Mouse (Mus musculus) embryonic facial prominence, embryonic 11.5 days (tissue): ENCODE results near the gene Ephb3. TPM values are rescaled to one million over a fixed set of nuclear protein-coding genes. Genes with fewer than 3 reads are reported as not detected.

Experiments
- ATAC-seq: fragments of 200-750 bp; cut with Nextera tagmentation; replicated peaks from 2 replicates; pipeline ENCODE4 v1.8.0; 2017; ENCODE audit warnings: low read depth; ENCODE audit not compliant: insufficient number of reproducible peaks, low FRiP score, low TSS enrichment
- DNase-seq: peaks from one replicate; pipeline ENCODE4 v3.0.0-alpha.2; 2015; ENCODE audit warnings: low spot score
- H3K27ac ChIP-seq: fragments of 300-500 bp; sonication (generic); replicated peaks from 2 replicates; pipeline ENCODE4 v1.5.1; 2014; ENCODE audit warnings: mild to moderate bottlenecking, low read depth, low read length, control low read depth
- H3K27me3 ChIP-seq: fragments of 300-500 bp; sonication (generic); 2 replicates; pipeline ENCODE4 v1.6.1; 2014; ENCODE audit warnings: mild to moderate bottlenecking, low read length, moderate library complexity, mixed read lengths; ENCODE audit not compliant: control insufficient read depth, insufficient read depth
- H3K36me3 ChIP-seq: fragments of 300-500 bp; sonication (generic); replicated peaks from 2 replicates; pipeline ENCODE4 v1.6.1; 2014; ENCODE audit warnings: low read depth, mild to moderate bottlenecking, low read length, moderate library complexity, mixed read lengths; ENCODE audit not compliant: control insufficient read depth, insufficient read depth
- H3K4me1 ChIP-seq: fragments of 300-500 bp; sonication (generic); 2 replicates; pipeline ENCODE4 v1.6.1; 2014; ENCODE audit warnings: low read length, mixed read lengths; ENCODE audit not compliant: control insufficient read depth, insufficient read depth
- H3K4me2 ChIP-seq: fragments of 300-500 bp; sonication (generic); 2 replicates; pipeline ENCODE4 v1.6.1; 2014; ENCODE audit warnings: low read depth, mild to moderate bottlenecking, control low read depth, low read length, moderate library complexity
- H3K4me3 ChIP-seq: fragments of 300-500 bp; sonication (generic); 2 replicates; pipeline ENCODE4 v1.5.1; 2014; ENCODE audit warnings: low read depth, low read length, control low read depth
- H3K9ac ChIP-seq: fragments of 300-500 bp; sonication (generic); replicated peaks from 2 replicates; pipeline ENCODE4 v1.6.1; 2014; ENCODE audit warnings: mild to moderate bottlenecking, control low read depth, low read length
- H3K9me3 ChIP-seq: fragments of 300-500 bp; sonication (generic); replicated peaks from 2 replicates; pipeline ENCODE4 v1.6.1; 2016; ENCODE audit warnings: mild to moderate bottlenecking, low read length, inconsistent platforms, mixed read lengths; ENCODE audit not compliant: control insufficient read depth
- WGBS: fragments of 180-500 bp; shearing (Covaris S2); extraction: QIAGEN DNeasy Blood & Tissue Kit; methylation state at CpG from one replicate; pipeline ENCODE4 v1.1.7; 2014; 5-methylcytosine and 5-hydroxymethylcytosine counted together
- polyA plus RNA-seq: library from polyadenylated mRNA; unstranded; fragments of >200 nt; fragmentation: Nextera tagmentation; extraction: Ambion mirVana; gene quantifications from 2 replicates; pipeline ENCODE4 v1.2.1, GENCODE M21; 2014

The Ephb3 gene
- polyA plus RNA-seq, 1 experiment from 2014 or later: 22.2 TPM

DNA sequence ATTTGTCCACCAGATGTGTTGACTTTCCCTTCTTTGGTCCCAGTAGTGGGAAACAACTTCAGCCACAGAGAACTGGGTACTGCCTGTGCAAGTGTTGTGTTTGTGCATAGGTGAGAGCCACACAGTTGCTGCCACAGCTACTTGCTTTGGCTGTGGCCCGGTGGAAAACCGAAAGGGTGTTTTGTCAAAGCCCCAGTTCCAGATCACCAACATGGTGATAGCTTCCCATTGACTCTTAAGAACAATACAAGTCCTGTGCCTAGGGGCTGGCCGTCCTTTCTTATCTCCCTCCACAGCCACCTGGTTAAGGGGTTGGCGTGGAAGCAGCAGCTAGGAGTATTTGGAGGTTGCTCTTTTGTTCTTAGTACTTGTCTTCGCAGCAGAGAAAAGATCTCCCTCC is 5.6 kb downstream of the Ephb3 start:
- peaks cover 7% of the 10 kb centered on the region; the same call in 1 of the 2 replicates for H3K36me3 ChIP-seq
- H3K27me3 ChIP-seq: no peaks in the 10 kb centered on the region
- H3K4me3 ChIP-seq: peak overlapping the region; percentile 19
- peaks cover 24% of the 10 kb centered on the region for H3K4me1 ChIP-seq
- H3K4me2 ChIP-seq: peak overlapping the region; percentile 40
- H3K9ac ChIP-seq: peak overlapping the region; percentile 59
- ATAC-seq (no peak), DNase-seq (no peak)
- WGBS: 4% methylated on average over 5 of the region's 5 CpGs
- no peaks in the 10 kb centered on the region for H3K9me3 ChIP-seq
- peak overlapping the region; percentile 88 for H3K27ac ChIP-seq

GRCm38 (mm10) chr16:21210667-21211338 is 6.2 kb downstream of the Ephb3 start:
- DNase-seq (peak; percentile 99), ATAC-seq (peak; percentile 94)
- H3K4me3 ChIP-seq: peak overlapping the region; percentile 26
- WGBS: under 1% methylated on average over 21 of the region's 25 CpGs
- H3K4me2 ChIP-seq: peak overlapping the region; percentile 74
- H3K4me1 ChIP-seq: peaks cover 24% of the 10 kb centered on the region
- peaks cover 7% of the 10 kb centered on the region; the same call in 1 of the 2 replicates for H3K36me3 ChIP-seq
- H3K27me3 ChIP-seq: no peaks in the 10 kb centered on the region
- peak overlapping the region; percentile 88 for H3K27ac ChIP-seq
- H3K9ac ChIP-seq: peak overlapping the region; percentile 59
- H3K9me3 ChIP-seq: no peaks in the 10 kb centered on the region

- H3K27me3 ChIP-seq: no peaks in the 10 kb centered on the region
- H3K27ac ChIP-seq: peak overlapping the region; percentile 71
- H3K4me1 ChIP-seq: peaks cover 31% of the 10 kb centered on the region
- H3K4me3 ChIP-seq: peak overlapping the region; percentile 26
- H3K9ac ChIP-seq: peak overlapping the region; percentile 53
- H3K36me3 ChIP-seq: peaks cover 7% of the 10 kb centered on the region; the same call in 1 of the 2 replicates
- 29% methylated on average over 4 of the region's 4 CpGs for WGBS
- H3K9me3 ChIP-seq: no peaks in the 10 kb centered on the region
- ATAC-seq (no peak), DNase-seq (no peak)
- peak overlapping the region; percentile 74 for H3K4me2 ChIP-seq
Observed at GRCm38 (mm10) chr16:21211501-21211900, 6.9 kb downstream of the Ephb3 start.

DNA sequence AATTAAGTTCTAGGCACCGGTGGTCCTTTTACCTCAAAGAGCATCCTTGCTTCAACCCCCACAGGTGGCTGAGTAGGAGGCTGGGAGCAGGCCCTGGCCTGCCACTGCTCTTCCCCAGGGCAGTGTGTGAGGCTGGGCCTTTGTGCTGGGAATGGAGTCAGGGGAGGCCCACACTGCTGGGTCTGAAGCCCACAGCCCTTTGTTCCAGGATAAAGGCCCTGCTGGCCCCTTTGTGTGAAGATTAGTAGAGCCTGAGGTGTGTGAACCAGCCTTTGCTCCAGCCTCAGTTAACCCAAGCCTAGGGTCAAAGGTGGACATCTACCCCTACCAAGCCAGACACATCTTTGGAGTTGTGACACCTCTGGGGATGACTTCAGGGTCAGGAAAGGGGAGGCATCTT is 7.8 kb downstream of the Ephb3 start:
- H3K4me2 ChIP-seq: no peak overlapping the region
- DNase-seq (no peak), ATAC-seq (no peak)
- H3K4me3 ChIP-seq: no peak overlapping the region
- H3K27me3 ChIP-seq: no peaks in the 10 kb centered on the region
- no peaks in the 10 kb centered on the region for H3K9me3 ChIP-seq
- peaks cover 33% of the 10 kb centered on the region for H3K4me1 ChIP-seq
- H3K36me3 ChIP-seq: peaks cover 7% of the 10 kb centered on the region; the same call in 1 of the 2 replicates
- WGBS: 12% methylated on average over 1 of the region's 1 CpGs
- peak overlapping the region; percentile 37 for H3K9ac ChIP-seq
- peak overlapping the region; percentile 29; the same call in 1 of the 2 replicates for H3K27ac ChIP-seq

GRCm38 (mm10) chr16:21213939-21214338 is 9.4 kb downstream of the Ephb3 start:
- Histone ChIP-seq H3K9ac (no peak overlapping the region), H3K4me1 (peaks cover 24% of the 10 kb centered on the region), H3K27ac (no peak overlapping the region), H3K27me3 (no peaks in the 10 kb centered on the region), H3K4me2 (no peak overlapping the region), H3K9me3 (no peaks in the 10 kb centered on the region), H3K4me3 (no peak overlapping the region), H3K36me3 (peaks cover 11% of the 10 kb centered on the region)
- ATAC-seq (no peak), DNase-seq (no peak)
- WGBS: 97% methylated on average over 7 of the region's 7 CpGs

DNA sequence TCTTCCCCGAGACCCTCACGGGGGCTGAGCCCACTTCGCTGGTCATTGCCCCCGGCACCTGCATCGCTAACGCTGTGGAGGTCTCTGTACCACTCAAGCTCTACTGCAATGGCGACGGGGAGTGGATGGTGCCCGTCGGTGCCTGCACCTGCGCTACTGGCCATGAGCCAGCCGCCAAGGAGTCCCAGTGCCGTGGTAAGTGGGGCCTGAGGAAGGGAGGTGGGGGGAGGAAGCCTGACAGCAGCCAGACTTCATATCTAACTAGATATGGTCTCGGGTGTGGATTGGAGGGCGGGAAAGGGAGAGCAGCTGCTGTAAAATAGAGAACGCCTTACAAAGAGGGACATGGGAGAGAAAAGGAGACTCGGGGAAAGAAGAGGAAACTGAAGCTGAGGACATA is 10.2 kb downstream of the Ephb3 start:
- H3K4me2 ChIP-seq: no peak overlapping the region
- WGBS: 88% methylated on average over 17 of the region's 17 CpGs
- no peaks in the 10 kb centered on the region for H3K9me3 ChIP-seq
- H3K36me3 ChIP-seq: peaks cover 17% of the 10 kb centered on the region
- DNase-seq: no peak
- H3K27ac ChIP-seq: no peak overlapping the region
- H3K27me3 ChIP-seq: no peaks in the 10 kb centered on the region
- no peak overlapping the region for H3K9ac ChIP-seq
- H3K4me3 ChIP-seq: no peak overlapping the region
- peaks cover 24% of the 10 kb centered on the region for H3K4me1 ChIP-seq
- no peak for ATAC-seq

GRCm38 (mm10) chr16:21216047-21216446 is 11.5 kb downstream of the Ephb3 start:
- ATAC-seq: no peak
- Histone ChIP-seq H3K9ac (no peak overlapping the region), H3K27me3 (no peaks in the 10 kb centered on the region), H3K9me3 (no peaks in the 10 kb centered on the region), H3K27ac (no peak overlapping the region), H3K4me3 (no peak overlapping the region), H3K36me3 (peaks cover 22% of the 10 kb centered on the region), H3K4me1 (peaks cover 24% of the 10 kb centered on the region), H3K4me2 (no peak overlapping the region)
- 18% methylated on average over 4 of the region's 4 CpGs for WGBS
- DNase-seq: peak; percentile 76

- H3K27ac ChIP-seq: no peak overlapping the region
- DNase-seq (no peak), ATAC-seq (no peak)
- H3K4me3 ChIP-seq: no peak overlapping the region
- H3K9ac ChIP-seq: no peak overlapping the region
- no peak overlapping the region for H3K4me2 ChIP-seq
- 88% methylated on average over 14 of the region's 14 CpGs for WGBS
- no peaks in the 10 kb centered on the region for H3K27me3 ChIP-seq
- peaks cover 24% of the 10 kb centered on the region for H3K36me3 ChIP-seq
- no peaks in the 10 kb centered on the region for H3K9me3 ChIP-seq
- H3K4me1 ChIP-seq: peaks cover 16% of the 10 kb centered on the region
Observed at GRCm38 (mm10) chr16:21217233-21217632, 12.7 kb downstream of the Ephb3 start.
